Mouse (Mus musculus) C2C12 (cell line): Measurements from ENCODE around the gene Cfap299. TPM values are rescaled to one million over a fixed set of nuclear protein-coding genes. Genes with fewer than 3 reads are reported as not detected.

Experiments used
- H3K27me3 ChIP-seq: one replicate; pipeline ENCODE4 v1.6.1; 2011; ENCODE audit not compliant: control insufficient read depth, insufficient read depth, insufficient read length
- H3K36me3 ChIP-seq: one replicate; pipeline ENCODE4 v1.6.1; 2011; ENCODE audit not compliant: control insufficient read depth, insufficient read depth
- H3K4me3 ChIP-seq: one replicate; pipeline ENCODE4 v1.5.1; 2011; ENCODE audit warnings: mild to moderate bottlenecking, control low read depth; ENCODE audit not compliant: poor library complexity, insufficient read depth, severe bottlenecking
- H3K79me2 ChIP-seq: one replicate; pipeline ENCODE4 v1.6.1; 2011; ENCODE audit not compliant: control insufficient read depth, insufficient read depth
- H3K79me3 ChIP-seq: one replicate; pipeline ENCODE4 v1.6.1; 2011; ENCODE audit warnings: low read depth, control low read depth
- H3ac ChIP-seq: one replicate; pipeline ENCODE3; 2011; ENCODE audit warnings: low read depth; ENCODE audit not compliant: control insufficient read depth, insufficient read length
- CEBPB ChIP-seq: IDR thresholded peaks from one replicate; pipeline ENCODE4 v1.6.1; 2011; ENCODE audit warnings: low read depth, mild to moderate bottlenecking, control low read depth, moderate library complexity
- CTCF ChIP-seq: IDR thresholded peaks from one replicate; pipeline ENCODE4 v1.5.1; 2011; ENCODE audit not compliant: control insufficient read depth, insufficient read depth, insufficient read length
- FOSL1 ChIP-seq: IDR thresholded peaks from one replicate; pipeline ENCODE4 v1.8.0; 2011; ENCODE audit warnings: mild to moderate bottlenecking, low read length; ENCODE audit not compliant: poor library complexity, insufficient read depth, severe bottlenecking
- MAX ChIP-seq: IDR thresholded peaks from one replicate; pipeline ENCODE4 v1.6.1; 2011; ENCODE audit warnings: mild to moderate bottlenecking, control low read depth
- MYOD1 ChIP-seq: IDR thresholded peaks from one replicate; pipeline ENCODE4 v1.6.1; 2011; ENCODE audit warnings: low read depth; ENCODE audit not compliant: control insufficient read depth, insufficient read length
- MYOG ChIP-seq: IDR thresholded peaks from one replicate; pipeline ENCODE4 v1.6.1; 2011; ENCODE audit not compliant: control insufficient read depth, insufficient read length; ENCODE audit errors: extremely low read depth
- USF1 ChIP-seq: IDR thresholded peaks from one replicate; pipeline ENCODE4 v1.6.1; 2011; ENCODE audit warnings: low read depth, mild to moderate bottlenecking, control low read depth, moderate library complexity
- polyA plus RNA-seq: library from polyadenylated mRNA; unstranded; fragments of >200 nt; fragmentation: generic; extraction: Trizol; gene quantifications from one replicate; pipeline ENCODE4 v1.2.1, GENCODE M21; 2012; ENCODE audit warnings: missing spikeins

The Cfap299 gene
- polyA plus RNA-seq, 1 experiment = 0.09 TPM

- Histone ChIP-seq H3K79me3 (no peaks in the 10 kb centered on the region), H3K4me3 (no peak overlapping the region), H3K27me3 (peaks cover 5% of the 10 kb centered on the region), H3ac (no peak overlapping the region), H3K79me2 (no peaks in the 10 kb centered on the region), H3K36me3 (no peaks in the 10 kb centered on the region)
- TF ChIP-seq MAX = no peak
- no peak for TF ChIP-seq FOSL1
- no peak for TF ChIP-seq CEBPB
Observed at GRCm38 (mm10) chr5:98410060-98410459, 81.0 kb downstream of the Cfap299 start.

- no peaks in the 10 kb centered on the region for H3K79me3 ChIP-seq
- no peak for TF ChIP-seq CTCF
- no peak overlapping the region for H3ac ChIP-seq
- H3K27me3 ChIP-seq = peaks cover 24% of the 10 kb centered on the region
- no peaks in the 10 kb centered on the region for H3K36me3 ChIP-seq
- H3K79me2 ChIP-seq = no peaks in the 10 kb centered on the region
- no peak overlapping the region for H3K4me3 ChIP-seq
Observed at GRCm38 (mm10) chr5:98416385-98417145, 87.5 kb downstream of the Cfap299 start.

DNA sequence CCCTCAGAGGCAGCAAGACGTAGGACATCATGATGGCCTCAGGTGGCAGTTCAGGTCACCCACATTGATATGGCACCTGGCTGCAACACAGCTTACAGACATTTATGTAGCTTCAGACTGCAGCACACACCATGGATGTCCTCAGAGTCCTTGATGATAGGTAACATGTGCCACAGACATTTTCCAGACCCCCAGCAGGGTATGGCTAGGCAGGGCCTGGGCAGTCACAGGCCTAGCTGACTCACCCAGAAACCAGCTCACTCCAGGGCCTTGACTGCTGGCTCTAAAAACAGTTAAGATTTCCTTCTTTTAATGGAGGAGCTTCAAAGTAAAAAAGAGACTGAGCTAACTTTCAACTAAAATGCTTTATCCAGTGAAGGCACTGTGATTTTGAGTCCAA is 95.9 kb downstream of the Cfap299 start:
- Histone ChIP-seq H3K36me3 (no peaks in the 10 kb centered on the region), H3K4me3 (no peak overlapping the region), H3ac (no peak overlapping the region), H3K79me2 (no peaks in the 10 kb centered on the region), H3K79me3 (no peaks in the 10 kb centered on the region), H3K27me3 (no peaks in the 10 kb centered on the region)
- no peak for TF ChIP-seq MYOG
- TF ChIP-seq CTCF = no peak
- no peak for TF ChIP-seq CEBPB
- TF ChIP-seq FOSL1 = no peak
- TF ChIP-seq MAX = no peak

DNA sequence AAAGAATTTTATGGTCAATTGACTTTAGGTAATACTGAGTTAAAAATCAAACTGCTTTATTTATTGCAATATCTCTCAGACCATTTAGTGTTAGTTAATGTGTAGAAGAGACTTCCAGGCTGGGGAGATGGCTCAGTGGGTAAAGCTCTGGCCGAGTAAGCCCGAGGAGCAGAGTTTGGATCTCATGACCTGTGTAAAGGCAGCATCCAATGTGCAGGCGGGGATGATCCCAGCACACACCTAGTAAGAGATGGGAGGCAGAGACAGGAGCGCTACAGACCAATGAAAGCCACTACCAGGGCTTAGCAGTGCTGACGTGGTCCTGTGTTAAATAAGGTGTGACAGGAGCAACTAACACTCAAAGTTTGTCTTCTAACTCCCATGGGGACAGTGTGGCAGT is 97.0 kb downstream of the Cfap299 start:
- TF ChIP-seq MYOG = no peak
- TF ChIP-seq MYOD1 = no peak
- H3K4me3 ChIP-seq = no peak overlapping the region
- H3ac ChIP-seq = no peak overlapping the region
- H3K79me3 ChIP-seq = no peaks in the 10 kb centered on the region
- no peaks in the 10 kb centered on the region for H3K27me3 ChIP-seq
- no peaks in the 10 kb centered on the region for H3K36me3 ChIP-seq
- no peaks in the 10 kb centered on the region for H3K79me2 ChIP-seq

DNA sequence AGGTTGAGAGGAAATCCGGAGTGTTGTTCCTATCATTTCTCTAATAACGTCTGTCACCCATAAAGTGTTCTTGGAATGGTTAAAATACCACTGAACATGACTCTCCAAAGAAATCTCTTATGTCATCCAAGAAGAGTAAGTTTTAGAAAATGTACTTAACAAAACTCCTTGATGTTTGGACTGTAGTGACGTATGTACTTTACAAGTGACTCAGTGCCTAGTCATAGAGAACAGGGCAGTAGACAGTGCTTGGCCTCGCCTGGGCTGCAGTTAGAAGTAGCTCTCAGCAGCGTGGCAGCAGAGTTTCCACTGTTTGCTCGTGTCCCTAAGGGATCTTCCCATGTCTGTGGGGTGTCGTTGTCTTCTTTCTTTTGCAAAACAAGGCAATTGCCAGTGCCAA is 101.0 kb downstream of the Cfap299 start:
- H3K27me3 ChIP-seq = no peaks in the 10 kb centered on the region
- no peaks in the 10 kb centered on the region for H3K36me3 ChIP-seq
- TF ChIP-seq CTCF = no peak
- peak; percentile 35 for TF ChIP-seq MAX
- peak; percentile 72 for TF ChIP-seq FOSL1
- H3ac ChIP-seq = no peak overlapping the region
- no peaks in the 10 kb centered on the region for H3K79me3 ChIP-seq
- no peak overlapping the region for H3K4me3 ChIP-seq
- H3K79me2 ChIP-seq = no peaks in the 10 kb centered on the region

- Histone ChIP-seq H3ac (no peak overlapping the region), H3K79me3 (no peaks in the 10 kb centered on the region), H3K4me3 (no peak overlapping the region), H3K27me3 (no peaks in the 10 kb centered on the region), H3K79me2 (no peaks in the 10 kb centered on the region), H3K36me3 (no peaks in the 10 kb centered on the region)
- TF ChIP-seq CEBPB (no peak), MYOD1 (no peak), CTCF (no peak), FOSL1 (no peak), MAX (no peak), MYOG (no peak), USF1 (no peak)
Observed at GRCm38 (mm10) chr5:98438686-98439085, 109.6 kb downstream of the Cfap299 start.
